Mouse (Mus musculus) thymus, adult 2 months (tissue): ENCODE results near the gene Baz1b. TPM values are rescaled to one million over a fixed set of nuclear protein-coding genes. Genes with fewer than 3 reads are reported as not detected.

Experiments used
- DNase-seq: peaks from one replicate; pipeline ENCODE4 v3.0.0; 2021
- H3K27ac ChIP-seq: fragments of 200-500 bp; 2 replicates; pipeline ENCODE4 v1.5.1; 2012; ENCODE audit warnings: low read length, control low read depth; ENCODE audit not compliant: control insufficient read depth, insufficient read depth
- H3K27me3 ChIP-seq: fragments of 200-500 bp; 2 replicates; pipeline ENCODE4 v1.6.1; 2012; ENCODE audit warnings: mild to moderate bottlenecking, low read length, moderate library complexity, mixed read lengths; ENCODE audit not compliant: control insufficient read depth, insufficient read depth
- H3K36me3 ChIP-seq: fragments of 200-500 bp; 2 replicates; pipeline ENCODE4 v1.6.1; 2012; ENCODE audit warnings: mild to moderate bottlenecking, low read length, moderate library complexity; ENCODE audit not compliant: control insufficient read depth, insufficient read depth
- H3K4me1 ChIP-seq: fragments of 200-500 bp; replicated peaks from 2 replicates; pipeline ENCODE4 v1.6.1; 2012; ENCODE audit warnings: low read length; ENCODE audit not compliant: control insufficient read depth, insufficient read depth
- H3K4me3 ChIP-seq: fragments of 200-500 bp; 2 replicates; pipeline ENCODE4 v1.5.1; 2012; ENCODE audit warnings: mild to moderate bottlenecking, low read length, control low read depth, moderate library complexity; ENCODE audit not compliant: control insufficient read depth, insufficient read depth
- CTCF ChIP-seq: fragments of 200-500 bp; IDR thresholded peaks from 2 replicates; pipeline ENCODE4 v1.5.1; 2012; ENCODE audit warnings: mild to moderate bottlenecking, control low read depth, low read length, moderate library complexity, borderline replicate concordance; ENCODE audit not compliant: control insufficient read depth, poor library complexity, insufficient read depth; ENCODE audit errors: extremely low read depth
- POLR2A ChIP-seq: fragments of 200-500 bp; IDR thresholded peaks from 2 replicates; pipeline ENCODE4 v1.6.1; 2012; ENCODE audit warnings: mild to moderate bottlenecking, low read length, control low read depth, moderate library complexity; ENCODE audit not compliant: control insufficient read depth, poor library complexity, insufficient read depth; ENCODE audit errors: extremely low read depth
- WGBS: fragments of 180-500 bp; shearing (Covaris S2); methylation state at CpG from one replicate; pipeline ENCODE4 v1.1.7; 2018; 5-methylcytosine and 5-hydroxymethylcytosine counted together
- polyA plus RNA-seq: library from polyadenylated mRNA; depleted of rRNA; stranded (reverse); fragments of >200 nt; gene quantifications from 2 replicates; pipeline ENCODE4 v1.2.3, GENCODE M21; 2012

The Baz1b gene
- polyA plus RNA-seq, 1 experiment, result 56.1 TPM

- Histone ChIP-seq H3K4me3 (no peak overlapping the region), H3K27ac (no peak overlapping the region), H3K36me3 (peaks cover 25% of the 10 kb centered on the region), H3K4me1 (peaks cover 11% of the 10 kb centered on the region), H3K27me3 (no peaks in the 10 kb centered on the region)
- TF ChIP-seq CTCF (no peak), POLR2A (no peak)
- DNase-seq, result no peak
- 98% methylated on average over 3 of the region's 3 CpGs for WGBS
Observed at GRCm38 (mm10) chr5:135185016-135185415, 2.0 kb upstream of the Baz1b start.

GRCm38 (mm10) chr5:135185596-135185995 is 1.5 kb upstream of the Baz1b start:
- H3K27me3 ChIP-seq, result no peaks in the 10 kb centered on the region
- TF ChIP-seq CTCF (no peak), POLR2A (no peak)
- H3K36me3 ChIP-seq, result peaks cover 19% of the 10 kb centered on the region
- H3K27ac ChIP-seq, result no peak overlapping the region
- H3K4me1 ChIP-seq, result peaks cover 11% of the 10 kb centered on the region
- 69% methylated on average over 3 of the region's 3 CpGs for WGBS
- no peak overlapping the region for H3K4me3 ChIP-seq
- no peak for DNase-seq

GRCm38 (mm10) chr5:135186231-135186620 is 838 bp upstream of the Baz1b start:
- DNase-seq, result no peak
- H3K36me3 ChIP-seq, result peaks cover 13% of the 10 kb centered on the region
- H3K4me3 ChIP-seq, result peak overlapping the region; percentile 78
- TF ChIP-seq CTCF (no peak), POLR2A (no peak)
- peak overlapping the region; percentile 72 for H3K27ac ChIP-seq
- H3K4me1 ChIP-seq, result peaks cover 11% of the 10 kb centered on the region
- no peaks in the 10 kb centered on the region for H3K27me3 ChIP-seq
- 18% methylated on average over 10 of the region's 10 CpGs for WGBS

- Histone ChIP-seq H3K36me3 (no peaks in the 10 kb centered on the region), H3K27me3 (no peaks in the 10 kb centered on the region), H3K4me1 (peaks cover 11% of the 10 kb centered on the region), H3K4me3 (peak overlapping the region; percentile 78), H3K27ac (peak overlapping the region; percentile 52; the same call in 1 of the 2 replicates)
- WGBS, result under 1% methylated on average over 89 of the region's 102 CpGs
- TF ChIP-seq POLR2A (no peak), CTCF (no peak)
- DNase-seq, result peak; percentile 81
Observed at GRCm38 (mm10) chr5:135187349-135188213, 517 bp downstream of the Baz1b start.

- no peak for DNase-seq
- H3K4me3 ChIP-seq, result peak overlapping the region; percentile 78
- peaks cover 11% of the 10 kb centered on the region for H3K4me1 ChIP-seq
- H3K36me3 ChIP-seq, result no peaks in the 10 kb centered on the region
- TF ChIP-seq POLR2A (no peak), CTCF (no peak)
- H3K27ac ChIP-seq, result peak overlapping the region; percentile 52; the same call in 1 of the 2 replicates
- 1% methylated on average over 8 of the region's 8 CpGs for WGBS
- H3K27me3 ChIP-seq, result no peaks in the 10 kb centered on the region
Observed at GRCm38 (mm10) chr5:135188214-135188554, 1.1 kb downstream of the Baz1b start.

- 59% methylated on average over 2 of the region's 2 CpGs for WGBS
- Histone ChIP-seq H3K36me3 (peaks cover 5% of the 10 kb centered on the region; the same call in 1 of the 2 replicates), H3K27ac (no peak overlapping the region), H3K27me3 (no peaks in the 10 kb centered on the region), H3K4me3 (no peak overlapping the region), H3K4me1 (peaks cover 11% of the 10 kb centered on the region)
- no peak for DNase-seq
- TF ChIP-seq CTCF (no peak), POLR2A (no peak)
Observed at GRCm38 (mm10) chr5:135189281-135190022, 2.4 kb downstream of the Baz1b start.
